Mouse (Mus musculus): Measurements from ENCODE around the gene Cnn1.
"Not testable (repeated sequence)": the region's sequence is repeated elsewhere in the genome, so short reads cannot be mapped to it uniquely, and the experiment has no call there.

Cnn1 gene

GRCm38 (mm10) chr9:22131226-22131981, 32.4 kb downstream of the Cnn1 start:
- DNase-seq: peak; percentile 78 to 85

- DNase-seq: no peak
Observed at GRCm38 (mm10) chr9:22132220-22132619, 33.2 kb downstream of the Cnn1 start.

GRCm38 (mm10) chr9:22134246-22134890, 35.4 kb downstream of the Cnn1 start:
- no peak for DNase-seq

DNA sequence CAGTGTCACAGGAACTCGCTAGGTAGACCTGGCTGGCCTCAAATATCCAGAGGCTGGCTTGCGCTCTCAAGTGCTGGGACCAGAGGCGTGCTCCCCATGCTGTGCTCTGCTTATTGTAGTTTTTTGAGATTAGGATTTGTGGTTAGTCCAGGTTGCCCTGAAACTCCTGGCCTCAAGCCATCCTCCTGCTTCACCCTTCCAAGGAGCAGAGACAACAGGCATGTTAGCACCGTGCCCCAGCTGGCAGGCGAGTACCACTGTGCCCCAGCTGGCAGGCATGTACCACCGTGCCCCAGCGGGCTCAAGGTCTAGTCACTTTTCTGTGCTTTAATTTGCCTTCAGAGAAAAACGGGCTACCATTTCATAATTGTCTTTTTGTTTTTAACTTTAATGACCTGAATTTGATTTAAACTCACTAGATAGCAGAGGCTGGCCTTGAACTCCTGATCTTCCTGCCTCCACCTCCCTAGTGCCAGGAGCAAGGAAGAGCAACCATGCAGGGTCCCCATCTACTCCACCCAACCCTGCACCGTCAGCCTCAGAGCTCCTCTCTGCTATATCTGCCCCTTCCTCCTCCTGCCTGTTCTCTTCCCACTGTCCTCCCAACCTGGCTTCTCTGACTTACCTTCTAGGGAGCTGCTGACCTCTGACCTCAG, 36.1 kb downstream of the Cnn1 start:
- DNase-seq: no peak

DNA sequence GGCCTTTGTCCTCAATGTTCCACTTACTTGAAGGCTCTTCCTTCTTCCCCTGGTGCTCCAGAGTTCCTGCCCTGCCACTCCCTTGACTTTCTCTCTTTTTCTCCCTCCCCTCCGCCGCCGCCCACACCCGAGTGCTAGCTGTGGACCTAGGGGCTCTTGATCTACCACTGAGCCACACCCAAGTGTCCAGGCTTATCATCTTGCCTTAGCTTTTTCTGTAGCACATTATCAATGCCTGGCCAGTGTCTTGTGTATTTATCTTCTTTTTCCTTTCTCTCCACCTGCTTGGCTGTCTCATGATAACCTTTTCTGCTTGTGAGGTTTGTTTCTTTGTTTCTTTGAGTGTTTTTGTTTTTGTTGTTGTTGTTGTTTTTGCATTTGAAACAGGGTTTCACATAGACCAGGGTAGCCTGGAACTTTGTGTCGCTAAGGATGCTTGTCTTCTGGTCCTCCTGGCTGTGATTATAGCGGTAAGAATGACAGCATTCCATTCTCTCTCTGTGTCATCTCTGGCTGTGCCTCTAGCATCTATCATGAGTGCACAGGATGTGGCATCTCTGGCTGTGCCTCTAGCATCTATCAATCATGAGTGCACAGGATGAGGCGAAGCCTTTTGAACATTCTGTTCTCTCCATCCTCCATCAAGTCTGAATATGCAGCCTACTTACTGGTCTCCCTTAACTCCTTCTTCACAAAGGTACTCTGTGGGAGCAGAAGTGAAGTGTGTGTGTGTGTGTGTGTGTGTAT, 36.8 kb downstream of the Cnn1 start, which contains the start of gene Acp5:
TSS of gene Acp5 (minus strand) at position 68 of the 747 bp plus-strand sequence.
- no peak for DNase-seq

GRCm38 (mm10) chr9:22136765-22137547, 37.9 kb downstream of the Cnn1 start:
- no peak for DNase-seq

- no peak for DNase-seq
Observed at GRCm38 (mm10) chr9:22138480-22138879, 39.5 kb downstream of the Cnn1 start.

- no peak for DNase-seq
Observed at GRCm38 (mm10) chr9:22139746-22140145, 40.7 kb downstream of the Cnn1 start.

- DNase-seq: peak; percentile 70 to 76
Observed at GRCm38 (mm10) chr9:22143108-22144037, 44.4 kb downstream of the Cnn1 start.

- DNase-seq: no peak
Observed at GRCm38 (mm10) chr9:22144304-22144965, 45.4 kb downstream of the Cnn1 start.

GRCm38 (mm10) chr9:22149426-22150248, 50.6 kb downstream of the Cnn1 start:
- no peak for DNase-seq

GRCm38 (mm10) chr9:22150249-22150693, 51.3 kb downstream of the Cnn1 start:
- DNase-seq: not testable (repeated sequence)

DNA sequence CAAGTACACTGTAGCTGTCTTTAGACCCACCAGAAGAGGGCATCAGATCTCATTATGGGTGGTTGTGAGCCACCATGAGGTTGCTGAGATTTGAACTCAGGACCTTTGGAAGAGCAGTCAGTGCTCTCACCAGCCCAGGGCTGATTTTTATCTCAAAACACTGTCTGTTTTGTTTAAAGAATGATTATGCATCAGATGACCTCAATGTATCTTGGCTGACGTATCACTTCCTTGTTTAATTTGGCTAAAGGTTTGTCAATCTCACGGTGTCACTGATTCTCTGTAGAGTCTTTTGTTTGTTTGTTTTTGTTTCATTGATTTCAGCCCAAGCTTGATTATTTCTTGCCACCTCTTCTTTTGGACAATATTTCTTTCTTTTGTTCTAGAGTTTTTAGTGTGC, 51.9 kb downstream of the Cnn1 start:
- DNase-seq: no peak

- DNase-seq: no peak
Observed at GRCm38 (mm10) chr9:22153810-22154209, 54.8 kb downstream of the Cnn1 start.

GRCm38 (mm10) chr9:22155614-22156013, 56.6 kb downstream of the Cnn1 start:
- peak in 1 of 2 experiments; percentile 56 for DNase-seq

- peak; percentile 97 to 99 for DNase-seq
Observed at GRCm38 (mm10) chr9:22156497-22157245, 57.7 kb downstream of the Cnn1 start, which contains the start of gene Pigyl. Gene Pigyl (plus strand): TSS chr9:22156846.

- no peak for DNase-seq
Observed at GRCm38 (mm10) chr9:22157516-22158265, 58.7 kb downstream of the Cnn1 start.
